Mouse (Mus musculus) lung, embryonic 16.5 days (tissue): ENCODE measurements around the gene Daam1. TPM values are rescaled to one million over a fixed set of nuclear protein-coding genes. Genes with fewer than 3 reads are reported as not detected.

Experiments
- ATAC-seq: fragments of 200-750 bp; cut with Nextera tagmentation; 2 replicates; pipeline ENCODE4 v1.8.0; 2017; ENCODE audit warnings: low read depth, mild to moderate bottlenecking, moderate library complexity
- H3K27ac ChIP-seq: fragments of 300-500 bp; sonication (generic); 2 replicates; pipeline ENCODE4 v1.5.1; 2014; ENCODE audit warnings: mild to moderate bottlenecking, control low read depth, low read length
- H3K27me3 ChIP-seq: fragments of 300-500 bp; sonication (generic); 2 replicates; pipeline ENCODE4 v1.6.1; 2014; ENCODE audit warnings: low read depth, low read length, mixed read lengths; ENCODE audit not compliant: control insufficient read depth, insufficient read depth
- H3K36me3 ChIP-seq: fragments of 300-500 bp; sonication (generic); 2 replicates; pipeline ENCODE4 v1.6.1; 2014; ENCODE audit warnings: low read length; ENCODE audit not compliant: control insufficient read depth, insufficient read depth
- H3K4me1 ChIP-seq: fragments of 300-500 bp; sonication (generic); replicated peaks from 2 replicates; pipeline ENCODE4 v1.6.1; 2014; ENCODE audit warnings: low read length, mixed read lengths; ENCODE audit not compliant: control insufficient read depth, insufficient read depth
- H3K4me2 ChIP-seq: fragments of 300-500 bp; sonication (generic); 2 replicates; pipeline ENCODE4 v1.6.1; 2014; ENCODE audit warnings: low read depth, low read length, control low read depth
- H3K4me3 ChIP-seq: fragments of 300-500 bp; sonication (generic); 2 replicates; pipeline ENCODE4 v1.5.1; 2014; ENCODE audit warnings: mild to moderate bottlenecking, low read length, control low read depth
- H3K9ac ChIP-seq: fragments of 300-500 bp; sonication (generic); 2 replicates; pipeline ENCODE4 v1.6.1; 2014; ENCODE audit warnings: low read length, control low read depth
- H3K9me3 ChIP-seq: fragments of 300-500 bp; sonication (generic); 2 replicates; pipeline ENCODE4 v1.6.1; 2016; ENCODE audit warnings: low read length; ENCODE audit not compliant: control insufficient read depth
- WGBS: fragments of 180-500 bp; shearing (Covaris S2); extraction: QIAGEN DNeasy Blood & Tissue Kit; methylation state at CpG from one replicate; pipeline ENCODE4 v1.1.7; 2014; 5-methylcytosine and 5-hydroxymethylcytosine counted together
- polyA plus RNA-seq: library from polyadenylated mRNA; unstranded; fragments of >200 nt; fragmentation: Nextera tagmentation; extraction: Ambion mirVana; gene quantifications from 2 replicates; pipeline ENCODE4 v1.2.1, GENCODE M21; 2015

Daam1 gene
- polyA plus RNA-seq, 1 experiment from 2014 or later: 16.0 TPM

- H3K27ac ChIP-seq: no peak overlapping the region
- no peak overlapping the region for H3K4me3 ChIP-seq
- H3K36me3 ChIP-seq: no peaks in the 10 kb centered on the region
- no peaks in the 10 kb centered on the region for H3K9me3 ChIP-seq
- no peaks in the 10 kb centered on the region for H3K27me3 ChIP-seq
- 84% methylated on average over 6 of the region's 6 CpGs for WGBS
- H3K9ac ChIP-seq: no peak overlapping the region
- no peak overlapping the region for H3K4me2 ChIP-seq
- H3K4me1 ChIP-seq: peaks cover 14% of the 10 kb centered on the region
- no peak for ATAC-seq
These were observed 6.0 kb upstream of the Daam1 start for GRCm38 (mm10) chr12:71824927-71825326.

GRCm38 (mm10) chr12:71830139-71830538 is 739 bp upstream of the Daam1 start:
- H3K36me3 ChIP-seq: no peaks in the 10 kb centered on the region
- no peaks in the 10 kb centered on the region for H3K27me3 ChIP-seq
- H3K9me3 ChIP-seq: no peaks in the 10 kb centered on the region
- H3K4me1 ChIP-seq: peaks cover 20% of the 10 kb centered on the region
- peak overlapping the region; percentile 92 for H3K4me3 ChIP-seq
- H3K9ac ChIP-seq: peak overlapping the region; percentile 76
- ATAC-seq: no peak
- WGBS: 10% methylated on average over 10 of the region's 10 CpGs
- H3K27ac ChIP-seq: peak overlapping the region; percentile 67
- H3K4me2 ChIP-seq: peak overlapping the region; percentile 53

- Histone ChIP-seq H3K4me3 (peak overlapping the region; percentile 92), H3K4me1 (peaks cover 32% of the 10 kb centered on the region), H3K9me3 (no peaks in the 10 kb centered on the region), H3K27ac (peak overlapping the region; percentile 94), H3K4me2 (peak overlapping the region; percentile 93), H3K36me3 (no peaks in the 10 kb centered on the region), H3K27me3 (no peaks in the 10 kb centered on the region), H3K9ac (peak overlapping the region; percentile 90)
- ATAC-seq: peak; percentile 41
- under 1% methylated on average over 56 of the region's 59 CpGs for WGBS
These were observed 595 bp downstream of the Daam1 start for GRCm38 (mm10) chr12:71831258-71832087.

GRCm38 (mm10) chr12:71832225-71832624 is 1.3 kb downstream of the Daam1 start:
- WGBS: under 1% methylated on average over 12 of the region's 12 CpGs
- H3K4me1 ChIP-seq: peaks cover 40% of the 10 kb centered on the region

GRCm38 (mm10) chr12:71834041-71834440 is 3.2 kb downstream of the Daam1 start:
- no peak for ATAC-seq
- H3K4me2 ChIP-seq: peak overlapping the region; percentile 34; the same call in 1 of the 2 replicates
- peak overlapping the region; percentile 23; the same call in 1 of the 2 replicates for H3K27ac ChIP-seq
- WGBS: 26% methylated on average over 7 of the region's 7 CpGs
- H3K36me3 ChIP-seq: no peaks in the 10 kb centered on the region
- no peaks in the 10 kb centered on the region for H3K27me3 ChIP-seq
- H3K9ac ChIP-seq: no peak overlapping the region
- H3K4me3 ChIP-seq: no peak overlapping the region
- peaks cover 58% of the 10 kb centered on the region for H3K4me1 ChIP-seq
- no peaks in the 10 kb centered on the region for H3K9me3 ChIP-seq

More at GRCm38 (mm10) chr12:71832225-71832624, 1.3 kb downstream of the Daam1 start:
- H3K27ac ChIP-seq: peak overlapping the region; percentile 94
- H3K4me2 ChIP-seq: peak overlapping the region; percentile 93
- peak overlapping the region; percentile 90 for H3K9ac ChIP-seq
- no peaks in the 10 kb centered on the region for H3K27me3 ChIP-seq
- no peaks in the 10 kb centered on the region for H3K9me3 ChIP-seq
- H3K36me3 ChIP-seq: no peaks in the 10 kb centered on the region
- ATAC-seq: no peak
- H3K4me3 ChIP-seq: peak overlapping the region; percentile 92

- peaks cover 73% of the 10 kb centered on the region for H3K4me1 ChIP-seq
- 26% methylated on average over 5 of the region's 5 CpGs for WGBS
- no peak overlapping the region for H3K9ac ChIP-seq
- H3K27me3 ChIP-seq: no peaks in the 10 kb centered on the region
- H3K36me3 ChIP-seq: no peaks in the 10 kb centered on the region
- H3K4me3 ChIP-seq: no peak overlapping the region
- H3K27ac ChIP-seq: peak overlapping the region; percentile 48
- ATAC-seq: no peak
- no peak overlapping the region for H3K4me2 ChIP-seq
- H3K9me3 ChIP-seq: no peaks in the 10 kb centered on the region
These were observed 5.2 kb downstream of the Daam1 start for GRCm38 (mm10) chr12:71835966-71836668.

GRCm38 (mm10) chr12:71836776-71837175 is 5.9 kb downstream of the Daam1 start:
- H3K36me3 ChIP-seq: no peaks in the 10 kb centered on the region
- H3K27me3 ChIP-seq: no peaks in the 10 kb centered on the region
- WGBS: 58% methylated on average over 6 of the region's 6 CpGs
- no peaks in the 10 kb centered on the region for H3K9me3 ChIP-seq
- H3K4me2 ChIP-seq: no peak overlapping the region
- peak; percentile 21; the same call in 1 of the 2 replicates for ATAC-seq
- no peak overlapping the region for H3K27ac ChIP-seq
- peaks cover 79% of the 10 kb centered on the region for H3K4me1 ChIP-seq
- no peak overlapping the region for H3K4me3 ChIP-seq
- H3K9ac ChIP-seq: no peak overlapping the region

GRCm38 (mm10) chr12:71837576-71837975 is 6.7 kb downstream of the Daam1 start:
- Histone ChIP-seq H3K9me3 (no peaks in the 10 kb centered on the region), H3K9ac (no peak overlapping the region), H3K27me3 (no peaks in the 10 kb centered on the region), H3K27ac (no peak overlapping the region), H3K4me1 (peaks cover 84% of the 10 kb centered on the region), H3K36me3 (no peaks in the 10 kb centered on the region), H3K4me2 (no peak overlapping the region), H3K4me3 (no peak overlapping the region)
- WGBS: 66% methylated on average over 5 of the region's 5 CpGs
- no peak for ATAC-seq

GRCm38 (mm10) chr12:71838230-71838629 is 7.4 kb downstream of the Daam1 start:
- no peaks in the 10 kb centered on the region for H3K9me3 ChIP-seq
- 56% methylated on average over 2 of the region's 2 CpGs for WGBS
- no peak overlapping the region for H3K4me2 ChIP-seq
- H3K9ac ChIP-seq: peak overlapping the region; percentile 35; the same call in 1 of the 2 replicates
- no peaks in the 10 kb centered on the region for H3K27me3 ChIP-seq
- H3K4me3 ChIP-seq: no peak overlapping the region
- H3K36me3 ChIP-seq: no peaks in the 10 kb centered on the region
- H3K4me1 ChIP-seq: peaks cover 81% of the 10 kb centered on the region
- H3K27ac ChIP-seq: peak overlapping the region; percentile 38; the same call in 1 of the 2 replicates
- ATAC-seq: 0 out of 2 replicates have a peak, but pooled peaks have one; percentile 15
